Mouse (Mus musculus) testis, adult 2 months (tissue): Measurements from ENCODE around the gene 2810006K23Rik. TPM values are rescaled to one million over a fixed set of nuclear protein-coding genes. Genes with fewer than 3 reads are reported as not detected.
"Not testable (repeated sequence)": the region's sequence is repeated elsewhere in the genome, so short reads cannot be mapped to it uniquely, and the experiment has no call there.

Experiments
- H3K27ac ChIP-seq: fragments of 200-500 bp; 2 replicates; pipeline ENCODE4 v1.5.1; 2012; ENCODE audit warnings: low read depth, low read length; ENCODE audit not compliant: control insufficient read depth, insufficient read depth
- H3K27me3 ChIP-seq: fragments of 200-500 bp; 2 replicates; pipeline ENCODE4 v1.6.1; 2012; ENCODE audit warnings: mild to moderate bottlenecking, low read length, moderate library complexity; ENCODE audit not compliant: control insufficient read depth, insufficient read depth
- H3K36me3 ChIP-seq: fragments of 200-500 bp; 2 replicates; pipeline ENCODE4 v1.6.1; 2012; ENCODE audit warnings: mild to moderate bottlenecking, low read length; ENCODE audit not compliant: control insufficient read depth, insufficient read depth
- H3K4me1 ChIP-seq: fragments of 200-500 bp; 2 replicates; pipeline ENCODE4 v1.6.1; 2012; ENCODE audit warnings: low read length; ENCODE audit not compliant: control insufficient read depth, insufficient read depth
- H3K4me3 ChIP-seq: fragments of 200-500 bp; 2 replicates; pipeline ENCODE4 v1.5.1; 2012; ENCODE audit warnings: low read depth, mild to moderate bottlenecking, low read length, moderate library complexity, mixed read lengths; ENCODE audit not compliant: control insufficient read depth
- CTCF ChIP-seq: fragments of 200-500 bp; IDR thresholded peaks from 2 replicates; pipeline ENCODE4 v1.5.1; 2012; ENCODE audit warnings: low read depth, mild to moderate bottlenecking, inconsistent platforms, low read length, moderate library complexity; ENCODE audit not compliant: control insufficient read depth, insufficient read depth, insufficient replicate concordance
- POLR2A ChIP-seq: fragments of 200-500 bp; IDR thresholded peaks from 2 replicates; pipeline ENCODE4 v1.6.1; 2012; ENCODE audit warnings: low read depth, mild to moderate bottlenecking, inconsistent platforms, low read length, moderate library complexity; ENCODE audit not compliant: control insufficient read depth
- polyA plus RNA-seq: library from polyadenylated mRNA; depleted of rRNA; stranded (reverse); fragments of >200 nt; gene quantifications from 2 replicates; pipeline ENCODE4 v1.2.3, GENCODE M21; 2012

Gene 2810006K23Rik
- polyA plus RNA-seq, 1 experiment = 4.8 TPM

DNA sequence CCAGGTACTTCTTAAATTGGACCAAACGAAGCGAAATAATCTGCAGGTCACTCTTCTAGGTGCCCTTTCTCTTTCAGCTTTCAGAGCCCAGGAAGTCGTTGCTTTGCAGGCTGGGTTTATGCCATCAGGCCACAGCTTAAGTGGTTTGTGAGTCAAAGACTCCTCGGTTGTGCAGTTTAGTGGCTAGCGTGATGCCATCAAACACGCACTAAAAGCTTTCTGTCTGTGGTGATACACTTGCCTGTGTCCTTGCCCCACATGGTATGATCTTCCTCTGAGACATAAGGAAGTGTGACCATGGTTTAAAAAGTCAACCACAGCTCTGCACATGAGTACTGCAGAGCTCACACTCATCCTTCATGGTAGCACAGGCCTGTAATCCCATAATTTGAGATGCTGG, 2.2 kb downstream of the 2810006K23Rik start:
- TF ChIP-seq CTCF = no peak
- no peak for TF ChIP-seq POLR2A
- Histone ChIP-seq H3K4me1 (peaks cover 10% of the 10 kb centered on the region), H3K4me3 (peak overlapping the region; percentile 63), H3K27ac (peak overlapping the region; percentile 69), H3K36me3 (no peaks in the 10 kb centered on the region), H3K27me3 (no peaks in the 10 kb centered on the region)

DNA sequence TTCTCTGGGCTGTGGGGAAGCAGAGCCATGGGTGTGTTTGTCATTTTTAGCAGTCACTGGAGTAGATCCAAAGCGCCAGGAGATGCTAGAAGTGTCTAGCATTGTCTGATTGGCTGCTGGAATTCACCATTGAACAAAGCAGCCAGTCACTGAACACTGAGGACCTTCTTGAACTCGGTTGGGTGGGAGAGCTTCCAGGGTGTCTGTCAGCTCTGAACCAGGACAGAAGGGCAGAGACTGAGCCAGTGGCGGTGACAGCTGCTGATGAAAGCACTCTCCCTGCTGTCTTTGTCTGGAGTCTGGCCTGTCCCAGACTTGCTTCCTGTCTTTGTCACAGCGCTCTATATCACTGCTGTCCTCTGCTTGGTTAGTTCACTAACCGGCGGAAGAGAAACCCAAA, 6.5 kb downstream of the 2810006K23Rik start:
- Histone ChIP-seq H3K27me3 (no peaks in the 10 kb centered on the region), H3K27ac (no peak overlapping the region), H3K4me3 (no peak overlapping the region), H3K36me3 (no peaks in the 10 kb centered on the region), H3K4me1 (no peaks in the 10 kb centered on the region)
- no peak for TF ChIP-seq POLR2A

DNA sequence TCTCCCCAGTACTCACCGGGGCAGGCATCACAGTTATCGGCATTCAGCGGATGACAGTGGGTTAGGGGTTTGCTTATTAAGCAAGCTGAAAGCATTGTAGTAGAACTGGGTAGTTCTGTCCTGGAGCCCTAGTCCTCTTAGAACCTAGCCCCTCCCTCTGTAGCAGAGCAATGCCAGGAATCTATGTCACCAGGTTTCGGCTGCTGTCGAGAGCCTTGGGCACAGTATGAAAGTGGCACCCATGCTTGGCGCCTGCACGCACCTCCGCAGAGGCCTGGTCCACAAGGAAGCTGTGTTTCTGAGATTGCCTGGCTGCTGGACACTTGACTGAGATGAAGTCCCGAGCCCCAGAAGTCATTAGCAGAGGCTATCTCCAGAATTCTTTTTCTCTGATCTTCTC, 9.2 kb downstream of the 2810006K23Rik start:
- H3K27ac ChIP-seq = no peak overlapping the region
- no peaks in the 10 kb centered on the region for H3K4me1 ChIP-seq
- TF ChIP-seq POLR2A (no peak), CTCF (no peak)
- no peaks in the 10 kb centered on the region for H3K36me3 ChIP-seq
- no peak overlapping the region for H3K4me3 ChIP-seq
- no peaks in the 10 kb centered on the region for H3K27me3 ChIP-seq

DNA sequence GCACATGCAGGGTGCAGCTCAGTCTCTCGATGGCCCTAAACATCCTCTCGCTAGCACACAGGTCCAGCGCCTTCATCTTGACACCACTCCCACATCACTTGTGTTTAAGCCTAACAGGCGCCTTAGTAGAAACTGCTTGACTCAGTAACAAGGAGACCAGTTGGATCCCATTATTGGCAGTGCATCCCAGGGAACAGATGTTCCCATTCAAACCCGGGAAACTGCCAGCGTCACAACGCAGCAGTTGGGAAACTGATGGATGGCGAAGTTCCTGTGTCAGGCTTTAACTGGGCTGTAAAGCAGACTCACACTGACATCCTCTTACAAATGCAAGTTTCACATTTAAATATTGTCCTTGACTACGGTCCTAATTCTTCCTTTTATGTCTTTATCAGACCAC, 10.0 kb downstream of the 2810006K23Rik start:
- Histone ChIP-seq H3K4me3 (no peak overlapping the region), H3K36me3 (no peaks in the 10 kb centered on the region), H3K27me3 (no peaks in the 10 kb centered on the region), H3K4me1 (no peaks in the 10 kb centered on the region), H3K27ac (no peak overlapping the region)
- TF ChIP-seq POLR2A = no peak

DNA sequence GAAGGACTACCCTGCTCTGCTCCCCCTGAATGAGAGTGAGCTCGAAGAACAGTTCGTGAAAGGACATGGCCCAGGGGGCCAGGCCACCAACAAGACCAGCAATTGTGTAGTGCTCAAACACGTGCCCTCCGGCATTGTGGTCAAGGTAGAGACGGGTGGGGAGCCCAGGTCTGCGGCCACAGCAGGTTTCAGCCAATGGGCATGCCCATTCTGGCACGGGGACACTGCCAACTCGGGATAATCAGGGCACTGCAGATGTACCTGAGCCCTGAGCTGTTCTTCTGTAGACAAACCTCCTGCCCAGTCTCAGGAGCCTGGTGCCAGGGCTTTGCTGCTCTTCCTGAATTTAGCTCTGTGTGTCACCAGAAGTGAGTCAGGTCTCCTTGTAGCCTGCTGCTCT, 10.9 kb downstream of the 2810006K23Rik start:
- Histone ChIP-seq H3K36me3 (no peaks in the 10 kb centered on the region), H3K4me3 (no peak overlapping the region), H3K4me1 (no peaks in the 10 kb centered on the region; the same call in 1 of the 2 replicates), H3K27ac (no peak overlapping the region), H3K27me3 (no peaks in the 10 kb centered on the region)
- TF ChIP-seq CTCF = no peak
- no peak for TF ChIP-seq POLR2A

DNA sequence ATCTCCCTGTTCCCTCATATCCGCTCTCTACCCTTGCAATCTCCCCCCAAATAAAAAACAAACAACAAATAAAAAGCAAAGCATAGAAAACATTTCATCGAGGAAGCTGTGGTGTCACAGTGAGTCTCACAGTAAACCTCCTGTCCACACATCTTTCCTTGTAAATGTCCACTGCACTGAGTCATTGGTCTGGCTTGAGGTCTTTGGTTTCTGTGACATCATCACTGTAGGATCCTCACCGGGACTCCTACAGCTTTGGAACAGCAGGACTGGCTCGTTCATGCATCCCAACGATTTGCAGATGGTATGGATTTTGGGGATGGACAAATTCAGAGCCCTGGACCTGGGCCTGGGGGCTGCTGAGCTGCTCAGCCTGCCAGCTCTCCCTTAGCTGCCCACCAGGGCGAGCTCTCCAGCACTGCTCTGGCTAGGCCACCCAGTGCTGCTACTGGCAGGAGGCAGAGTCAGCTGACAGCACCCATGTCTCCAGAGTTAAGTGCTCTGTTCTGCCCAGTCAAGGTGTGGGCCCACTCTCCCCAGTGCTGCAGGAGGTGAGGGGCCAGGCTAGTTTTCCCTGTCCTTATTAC, 14.0 kb downstream of the 2810006K23Rik start:
- H3K36me3 ChIP-seq, H3K27ac ChIP-seq, H3K27me3 ChIP-seq: not testable (repeated sequence)

DNA sequence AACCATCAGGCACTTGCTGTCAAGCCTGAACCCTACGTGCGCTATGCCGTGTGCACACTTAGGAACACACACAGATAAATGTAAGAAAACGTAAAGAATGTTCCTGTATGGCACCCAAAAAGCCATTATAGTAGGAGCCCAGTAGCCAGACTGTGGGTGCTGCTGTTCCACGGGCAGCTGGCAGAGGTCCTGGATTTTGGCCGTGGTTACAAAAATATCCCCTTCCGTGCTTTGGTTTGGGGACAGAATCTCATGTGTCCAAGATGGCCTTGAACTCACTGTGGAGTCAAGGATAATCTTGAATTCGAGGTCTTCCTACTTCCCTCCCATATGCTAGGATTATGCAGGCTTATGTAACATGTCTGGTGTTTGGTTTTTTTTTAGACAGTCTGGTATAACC, 15.0 kb downstream of the 2810006K23Rik start:
- Histone ChIP-seq H3K27me3 (no peaks in the 10 kb centered on the region), H3K4me3 (no peak overlapping the region), H3K36me3 (no peaks in the 10 kb centered on the region; the same call in 1 of the 2 replicates), H3K4me1 (no peaks in the 10 kb centered on the region; the same call in 1 of the 2 replicates), H3K27ac (no peak overlapping the region)
- TF ChIP-seq POLR2A (no peak), CTCF (no peak)

More for the DNA sequence above, 14.0 kb downstream of the 2810006K23Rik start:
- H3K4me1 ChIP-seq, H3K4me3 ChIP-seq: not testable (repeated sequence)

DNA sequence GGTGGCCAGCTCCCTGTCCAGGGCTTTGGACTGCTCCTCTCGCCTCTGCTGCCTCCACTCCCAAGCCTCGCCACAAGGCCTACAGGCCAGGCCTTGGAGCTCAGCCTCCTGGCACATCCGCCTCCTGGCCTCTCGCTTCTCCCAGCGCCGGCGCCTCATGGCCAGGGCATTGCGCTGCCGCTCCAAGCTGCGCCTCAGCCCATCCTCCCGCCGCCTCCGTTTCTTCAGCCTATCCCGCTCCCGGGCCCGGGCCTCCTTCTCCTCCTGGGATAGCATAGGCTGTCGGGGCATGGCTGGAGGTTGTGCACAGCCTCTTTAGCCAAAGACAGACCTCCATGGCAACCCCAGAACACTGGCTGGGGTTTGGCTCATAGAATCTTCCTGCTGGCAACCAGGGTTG, 21.3 kb downstream of the 2810006K23Rik start:
- no peaks in the 10 kb centered on the region; the same call in 1 of the 2 replicates for H3K36me3 ChIP-seq
- TF ChIP-seq POLR2A = no peak
- TF ChIP-seq CTCF = no peak
- peaks cover 20% of the 10 kb centered on the region for H3K4me1 ChIP-seq
- no peak overlapping the region for H3K27ac ChIP-seq
- H3K27me3 ChIP-seq = no peaks in the 10 kb centered on the region
- peak overlapping the region; percentile 23 for H3K4me3 ChIP-seq
